Mouse (Mus musculus): ENCODE measurements at regions not wholly inside any gene's neighbourhood (a gene's known extent, or its start where the extent isn't known, plus 50 kb on each side); places are given as distances from the start of the nearest gene placed in this dataset.

DNA sequence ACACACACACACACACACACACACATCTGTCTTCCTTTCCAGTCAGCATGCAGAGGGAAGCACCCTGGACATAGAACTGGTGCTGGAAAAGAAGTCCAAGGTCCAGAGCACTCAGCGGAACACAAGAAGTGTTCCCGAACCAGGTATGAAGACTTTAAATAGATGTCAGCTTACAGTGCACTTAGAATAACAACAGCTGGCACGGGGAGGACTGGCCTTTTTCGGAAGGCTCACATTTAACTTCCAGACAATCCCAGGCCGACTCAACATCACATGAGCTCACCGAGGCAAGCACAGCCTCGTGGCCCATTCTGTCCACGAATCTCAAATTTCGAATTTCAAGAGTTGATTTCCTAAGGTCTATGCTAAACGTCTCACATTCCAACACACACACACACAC lies 70.9 kb upstream of the Slc25a33 start:
- Histone ChIP-seq H3K9ac (ENCODE audit: low read depth, low read length) (no peak overlapping the region), H3K9me3 (ENCODE audit: control insufficient read depth) (no peaks in the 10 kb centered on the region), H3K27ac (ENCODE audit: low read depth, low read length) (no peak overlapping the region), H3K4me1 (replicated peaks; ENCODE audit: control insufficient read depth, insufficient read depth, low read length) (no peaks in the 10 kb centered on the region), H3K27me3 (replicated peaks; ENCODE audit: control insufficient read depth, insufficient read depth, low read length) (no peaks in the 10 kb centered on the region), H3K36me3 (ENCODE audit: control insufficient read depth, insufficient read depth) (no peaks in the 10 kb centered on the region), H3K4me2 (replicated peaks; ENCODE audit: low read depth) (no peak overlapping the region), H3K4me3 (ENCODE audit: low read depth, low read length) (no peak overlapping the region)
- ATAC-seq: no peak
- TF ChIP-seq CTCF (IDR thresholded peaks at IDR 0.05; ENCODE audit: low read depth): no peak
- WGBS: 57% methylated on average over 10 of the region's 10 CpGs

- WGBS: 39% methylated on average over 10 of the region's 10 CpGs
- H3K27ac ChIP-seq (ENCODE audit: low read depth, low read length): no peak overlapping the region
- H3K9me3 ChIP-seq (ENCODE audit: control insufficient read depth): no peaks in the 10 kb centered on the region
- H3K9ac ChIP-seq (ENCODE audit: low read depth, low read length): no peak overlapping the region
- no peak for TF ChIP-seq CTCF (IDR thresholded peaks at IDR 0.05; ENCODE audit: low read depth)
- ATAC-seq: no peak
- no peaks in the 10 kb centered on the region for H3K27me3 ChIP-seq (replicated peaks; ENCODE audit: control insufficient read depth, insufficient read depth, low read length)
- H3K4me1 ChIP-seq (replicated peaks; ENCODE audit: control insufficient read depth, insufficient read depth, low read length): no peaks in the 10 kb centered on the region
- no peak overlapping the region for H3K4me3 ChIP-seq (ENCODE audit: low read depth, low read length)
- no peaks in the 10 kb centered on the region for H3K36me3 ChIP-seq (ENCODE audit: control insufficient read depth, insufficient read depth)
- H3K4me2 ChIP-seq (replicated peaks; ENCODE audit: low read depth): no peak overlapping the region
Measured at GRCm38 (mm10) chr4:149843736-149844135, 69.7 kb upstream of the Slc25a33 start.

- H3K4me1 ChIP-seq (replicated peaks; ENCODE audit: control insufficient read depth, insufficient read depth, low read length): no peaks in the 10 kb centered on the region
- H3K27me3 ChIP-seq (replicated peaks; ENCODE audit: control insufficient read depth, insufficient read depth, low read length): no peaks in the 10 kb centered on the region
- no peaks in the 10 kb centered on the region for H3K9me3 ChIP-seq (ENCODE audit: control insufficient read depth)
- no peak overlapping the region for H3K4me2 ChIP-seq (replicated peaks; ENCODE audit: low read depth)
- no peaks in the 10 kb centered on the region for H3K36me3 ChIP-seq (ENCODE audit: control insufficient read depth, insufficient read depth)
- H3K27ac ChIP-seq (ENCODE audit: low read depth, low read length): no peak overlapping the region
- no peak overlapping the region for H3K9ac ChIP-seq (ENCODE audit: low read depth, low read length)
- peak; percentile 46 for ATAC-seq
- WGBS: 65% methylated on average over 7 of the region's 7 CpGs
- no peak overlapping the region for H3K4me3 ChIP-seq (ENCODE audit: low read depth, low read length)
- TF ChIP-seq CTCF (IDR thresholded peaks at IDR 0.05; ENCODE audit: low read depth): no peak
Measured at GRCm38 (mm10) chr4:149842906-149843305, 68.8 kb upstream of the Slc25a33 start.

GRCm38 (mm10) chr4:149841856-149842255 lies 67.8 kb upstream of the Slc25a33 start:
- no peak for ATAC-seq
- 84% methylated on average over 6 of the region's 6 CpGs for WGBS
- Histone ChIP-seq H3K36me3 (ENCODE audit: control insufficient read depth, insufficient read depth) (no peaks in the 10 kb centered on the region), H3K9me3 (ENCODE audit: control insufficient read depth) (no peaks in the 10 kb centered on the region), H3K27ac (ENCODE audit: low read depth, low read length) (no peak overlapping the region), H3K4me2 (replicated peaks; ENCODE audit: low read depth) (no peak overlapping the region), H3K27me3 (replicated peaks; ENCODE audit: control insufficient read depth, insufficient read depth, low read length) (no peaks in the 10 kb centered on the region), H3K9ac (ENCODE audit: low read depth, low read length) (no peak overlapping the region), H3K4me3 (ENCODE audit: low read depth, low read length) (no peak overlapping the region), H3K4me1 (replicated peaks; ENCODE audit: control insufficient read depth, insufficient read depth, low read length) (no peaks in the 10 kb centered on the region)
- peak; percentile 77 for TF ChIP-seq CTCF (IDR thresholded peaks at IDR 0.05; ENCODE audit: low read depth)

GRCm38 (mm10) chr4:149840511-149841292 lies 66.6 kb upstream of the Slc25a33 start:
- no peak overlapping the region for H3K4me3 ChIP-seq (ENCODE audit: low read depth, low read length)
- no peak for TF ChIP-seq CTCF (IDR thresholded peaks at IDR 0.05; ENCODE audit: low read depth)
- no peak overlapping the region for H3K4me2 ChIP-seq (replicated peaks; ENCODE audit: low read depth)
- H3K27ac ChIP-seq (ENCODE audit: low read depth, low read length): no peak overlapping the region
- H3K4me1 ChIP-seq (replicated peaks; ENCODE audit: control insufficient read depth, insufficient read depth, low read length): no peaks in the 10 kb centered on the region
- 79% methylated on average over 12 of the region's 12 CpGs for WGBS
- no peaks in the 10 kb centered on the region for H3K9me3 ChIP-seq (ENCODE audit: control insufficient read depth)
- no peaks in the 10 kb centered on the region for H3K27me3 ChIP-seq (replicated peaks; ENCODE audit: control insufficient read depth, insufficient read depth, low read length)
- no peak overlapping the region for H3K9ac ChIP-seq (ENCODE audit: low read depth, low read length)
- no peak; the same call in 1 of the 2 replicates for ATAC-seq
- H3K36me3 ChIP-seq (ENCODE audit: control insufficient read depth, insufficient read depth): no peaks in the 10 kb centered on the region

- no peak overlapping the region for H3K9ac ChIP-seq (ENCODE audit: low read depth, low read length)
- no peak for ATAC-seq
- H3K9me3 ChIP-seq (ENCODE audit: control insufficient read depth): no peaks in the 10 kb centered on the region
- H3K4me3 ChIP-seq (ENCODE audit: low read depth, low read length): no peak overlapping the region
- H3K27me3 ChIP-seq (replicated peaks; ENCODE audit: control insufficient read depth, insufficient read depth, low read length): no peaks in the 10 kb centered on the region
- H3K4me2 ChIP-seq (replicated peaks; ENCODE audit: low read depth): no peak overlapping the region
- TF ChIP-seq CTCF (IDR thresholded peaks at IDR 0.05; ENCODE audit: low read depth): peak; percentile 83
- no peaks in the 10 kb centered on the region for H3K4me1 ChIP-seq (replicated peaks; ENCODE audit: control insufficient read depth, insufficient read depth, low read length)
- H3K27ac ChIP-seq (ENCODE audit: low read depth, low read length): no peak overlapping the region
- no peaks in the 10 kb centered on the region for H3K36me3 ChIP-seq (ENCODE audit: control insufficient read depth, insufficient read depth)
- WGBS: 10% methylated on average over 3 of the region's 3 CpGs
Measured at GRCm38 (mm10) chr4:149838682-149839081, 64.6 kb upstream of the Slc25a33 start.

All from intestine, postnatal 0 days (tissue).